Mouse (Mus musculus): Measurements from ENCODE around the gene Gabrb1.

The Gabrb1 gene

DNA sequence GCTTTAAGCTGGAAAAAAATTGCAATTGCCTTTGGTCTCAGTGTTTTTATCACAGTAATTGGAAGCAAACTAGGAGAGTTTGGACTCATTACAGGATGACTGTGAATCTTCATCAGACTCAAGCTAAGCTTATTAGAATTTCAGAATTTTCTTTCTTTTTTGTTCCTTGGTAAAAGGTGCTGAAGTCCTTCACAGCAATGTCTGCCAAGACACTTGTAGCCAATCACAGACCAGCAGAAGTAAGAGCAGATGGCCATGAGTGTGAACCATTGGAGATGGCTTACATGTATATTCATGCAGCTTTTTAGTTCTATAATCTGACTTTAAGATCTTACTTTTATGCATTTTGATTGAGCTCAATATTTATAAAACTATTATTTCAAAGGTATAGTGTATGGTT, 184.3 kb downstream of the Gabrb1 start:
- no peak for DNase-seq

DNA sequence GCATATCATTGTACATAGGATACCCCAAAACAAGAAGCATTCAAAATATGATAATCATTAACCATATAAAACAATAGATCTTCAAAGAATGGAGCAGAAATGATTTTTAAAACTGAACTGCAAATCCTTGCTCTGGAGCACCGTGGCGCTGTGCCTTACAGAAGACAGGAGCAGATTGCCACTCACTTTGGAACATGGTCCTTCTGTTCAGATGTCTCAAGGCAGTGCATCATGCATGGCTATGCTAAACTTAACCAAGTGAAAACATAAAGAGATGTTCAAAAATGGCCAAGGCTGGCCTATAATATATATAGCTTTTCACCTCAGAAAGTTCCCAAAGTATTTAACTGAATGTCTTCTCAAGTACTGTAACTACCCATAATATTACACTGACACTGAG, 240.3 kb downstream of the Gabrb1 start:
- DNase-seq = peak; percentile 10

DNA sequence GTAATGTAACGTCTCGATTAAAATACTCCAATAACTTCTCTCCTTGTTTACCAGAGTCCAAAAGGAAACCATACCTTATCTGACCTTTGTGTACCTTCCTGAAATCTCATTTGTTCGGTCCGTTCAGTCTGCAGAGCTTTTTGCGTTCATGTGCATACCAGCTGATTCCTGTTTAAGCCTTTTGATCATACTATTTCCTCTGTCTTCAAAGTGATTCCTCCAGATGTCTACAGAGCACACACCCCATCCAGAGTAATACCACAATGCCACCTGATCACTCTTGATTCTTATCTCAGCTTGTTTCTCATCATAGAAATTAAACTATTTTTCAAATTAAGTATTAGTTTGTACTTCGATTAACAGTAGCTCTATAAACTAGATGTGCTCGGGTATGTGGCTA, 245.5 kb downstream of the Gabrb1 start:
- no peak for DNase-seq

DNA sequence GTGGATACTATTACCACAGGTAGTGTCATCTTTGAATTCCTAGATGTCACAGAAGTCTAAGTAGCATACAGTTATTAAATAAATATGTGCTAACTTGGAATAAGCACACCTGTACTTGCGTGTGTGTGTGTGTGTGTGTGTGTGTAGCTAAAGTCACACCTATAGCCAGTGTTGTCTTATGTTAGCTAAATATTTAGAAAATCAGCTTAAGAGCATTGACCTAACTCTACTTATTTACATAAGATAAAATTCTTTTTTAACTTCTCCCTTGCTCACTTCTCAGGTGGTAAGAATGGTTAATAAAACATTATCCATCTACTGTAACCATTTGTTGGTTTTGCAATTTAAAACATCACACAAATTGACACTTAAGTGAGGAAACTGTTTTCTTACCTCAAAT, 256.1 kb downstream of the Gabrb1 start:
- DNase-seq = no peak

DNA sequence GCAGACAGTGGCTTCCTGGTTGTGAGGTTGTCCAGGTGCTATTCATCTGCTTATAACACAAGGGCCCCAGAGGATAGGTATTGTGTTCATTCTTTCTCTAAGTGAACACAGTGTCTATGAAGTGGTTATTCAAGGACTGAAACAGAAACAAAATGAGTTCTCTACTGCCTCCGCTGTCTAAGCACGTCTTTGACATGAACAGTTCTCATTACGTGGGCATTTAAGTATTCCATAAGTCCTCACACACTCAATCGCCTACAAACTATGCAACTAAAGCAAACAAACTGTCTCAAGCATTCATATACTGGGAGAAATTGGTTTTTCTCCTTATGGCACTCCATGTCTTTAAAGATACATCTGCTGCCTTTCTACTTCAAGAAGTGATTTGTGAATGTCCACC, 257.8 kb downstream of the Gabrb1 start:
- no peak for DNase-seq

DNA sequence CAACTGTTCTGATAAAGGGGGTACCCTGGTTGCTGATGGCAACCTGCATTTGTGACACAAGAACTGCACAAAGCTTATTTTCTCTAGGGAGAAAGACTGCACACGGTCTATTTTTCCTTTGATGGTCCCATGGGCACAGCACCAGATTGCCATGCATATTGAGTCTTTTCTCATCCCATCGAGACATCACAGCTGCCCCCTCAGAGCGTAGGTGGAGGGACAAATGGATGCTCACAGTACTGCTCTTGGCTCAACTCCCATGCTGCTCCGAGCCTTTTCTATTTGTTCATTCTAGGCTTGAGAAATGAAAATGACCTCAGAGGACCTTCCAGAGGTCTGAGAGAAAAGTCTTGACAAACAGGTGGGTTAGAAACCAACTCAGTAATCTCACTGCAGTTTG, 259.3 kb downstream of the Gabrb1 start:
- DNase-seq = no peak

DNA sequence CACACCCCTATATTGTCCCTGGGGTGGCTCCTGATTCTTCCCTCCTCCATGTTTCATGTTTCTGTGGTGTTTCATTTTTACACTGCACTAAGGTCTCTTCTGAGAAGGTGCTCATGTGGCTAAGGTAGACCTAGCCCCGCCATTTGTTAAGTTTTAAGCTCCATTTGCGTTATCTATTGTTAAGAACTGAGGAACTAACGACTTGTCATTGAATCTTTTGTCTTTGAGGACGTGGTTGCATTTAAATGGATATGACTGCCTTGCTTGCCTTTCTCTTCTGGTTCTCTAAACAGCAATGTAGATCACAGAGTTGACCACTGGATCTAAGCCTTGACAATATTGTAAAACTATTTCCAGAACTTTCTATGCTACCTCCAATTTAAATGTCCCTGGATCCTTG, 265.7 kb downstream of the Gabrb1 start:
- no peak for DNase-seq

DNA sequence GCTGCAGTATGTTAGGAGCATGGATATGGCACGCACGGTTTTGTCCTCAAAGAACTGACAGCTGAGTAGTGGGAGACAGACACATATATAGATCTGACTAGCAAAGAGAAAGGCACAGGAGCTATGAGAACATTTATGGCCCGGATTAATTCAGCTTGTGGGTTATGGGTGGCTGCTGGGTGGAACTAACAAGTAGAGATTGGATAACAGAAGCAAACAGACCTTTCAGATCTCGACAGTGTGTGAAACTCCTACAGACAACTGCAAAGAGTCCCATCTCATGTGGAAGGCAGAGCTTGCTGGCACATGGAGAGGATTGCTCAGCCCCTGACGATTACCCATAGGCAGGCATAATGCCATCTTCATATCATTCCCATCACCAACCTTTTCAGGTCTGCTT, 268.4 kb downstream of the Gabrb1 start:
- no peak for DNase-seq

DNA sequence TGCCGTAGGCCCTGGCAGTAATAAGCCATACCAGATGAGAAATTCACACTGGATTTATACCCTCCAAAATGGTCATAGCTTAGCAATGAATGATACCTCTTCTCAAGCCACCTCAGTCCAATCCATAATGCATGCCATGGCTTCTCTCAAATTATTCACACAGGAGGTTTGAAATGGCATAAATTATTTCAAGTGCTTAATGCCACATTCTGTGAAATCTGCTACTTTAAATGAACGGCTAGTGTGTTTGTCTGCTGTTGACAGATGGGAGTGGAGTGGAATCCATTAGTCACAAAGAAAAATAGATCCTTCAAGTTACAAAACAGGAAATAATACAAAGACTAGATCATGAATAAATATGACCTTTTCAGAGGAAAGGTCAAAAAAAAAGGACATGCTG, 272.1 kb downstream of the Gabrb1 start:
- no peak for DNase-seq

DNA sequence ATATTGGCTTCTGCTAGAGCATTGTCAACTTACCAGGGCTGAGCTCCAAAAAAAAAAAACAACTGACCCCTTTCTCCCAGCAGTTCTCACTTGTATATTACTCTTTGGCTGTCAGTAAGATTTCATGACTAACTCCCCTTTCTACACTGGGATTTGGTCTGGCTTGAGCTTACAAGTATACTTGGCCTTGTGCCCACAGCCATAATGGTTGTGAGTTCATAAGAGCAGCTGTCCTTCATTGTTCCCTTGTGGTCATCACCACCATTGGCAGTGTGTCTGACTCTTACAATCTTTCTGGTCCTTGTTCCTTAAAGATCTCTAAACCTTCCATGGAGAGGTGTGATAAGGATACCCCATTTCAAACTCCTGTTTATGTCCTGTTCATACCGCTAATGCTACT, 293.5 kb downstream of the Gabrb1 start:
- DNase-seq = no peak

DNA sequence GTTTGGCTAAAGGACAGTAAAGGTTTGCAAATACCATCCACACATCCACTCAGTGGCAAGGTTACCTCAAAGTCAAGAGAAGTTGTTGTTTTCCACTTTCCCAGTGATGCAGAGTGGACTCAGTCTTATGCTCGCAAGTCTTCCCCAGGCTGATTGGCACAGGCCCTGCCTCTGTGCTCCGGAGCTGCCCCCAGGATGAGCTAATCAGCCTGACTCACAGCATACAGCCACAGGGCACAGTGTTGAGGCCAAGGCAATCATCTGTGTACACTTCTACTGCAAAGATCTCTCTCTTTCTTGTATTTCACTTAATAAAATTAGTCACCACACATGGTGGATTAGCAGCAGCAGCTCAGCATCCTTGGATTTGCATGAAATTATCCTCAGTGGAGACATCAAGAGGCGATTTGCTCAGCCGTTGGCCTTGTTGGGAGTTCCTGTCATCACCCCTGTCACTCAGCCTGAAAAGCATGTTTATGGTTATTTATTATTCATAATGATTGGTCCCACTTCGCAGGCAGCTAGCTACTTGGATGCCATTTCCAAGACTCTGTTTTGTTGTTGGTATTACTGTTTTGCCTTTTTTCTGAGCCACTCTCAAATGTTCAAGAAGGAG, 297.3 kb downstream of the Gabrb1 start:
- no peak for DNase-seq

DNA sequence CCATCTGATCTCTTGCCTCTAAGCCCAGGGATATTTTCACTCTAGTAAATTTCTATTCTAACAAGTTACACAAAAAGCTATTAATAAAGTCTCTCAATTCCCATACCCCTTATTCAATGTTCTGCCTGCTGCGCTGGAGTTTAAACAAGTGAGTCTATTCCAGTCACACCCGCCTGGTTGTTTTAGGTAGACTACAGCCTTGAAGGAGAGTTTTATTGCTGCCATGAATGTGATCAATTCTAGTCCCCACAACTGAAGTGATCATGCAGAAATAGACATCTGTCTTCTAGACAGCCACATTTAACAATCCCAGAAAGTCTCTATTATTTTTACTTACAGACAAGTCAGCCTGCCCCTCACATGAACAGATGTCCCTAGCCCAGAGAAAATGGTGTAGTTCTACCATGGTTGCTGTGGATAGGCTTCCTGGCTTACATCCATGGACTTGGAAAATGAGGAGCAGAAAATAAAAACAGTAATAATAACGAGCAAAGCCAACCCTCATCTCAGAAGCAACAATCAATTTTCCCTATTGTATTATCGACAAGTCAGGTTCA, 307.0 kb downstream of the Gabrb1 start:
- DNase-seq = no peak

DNA sequence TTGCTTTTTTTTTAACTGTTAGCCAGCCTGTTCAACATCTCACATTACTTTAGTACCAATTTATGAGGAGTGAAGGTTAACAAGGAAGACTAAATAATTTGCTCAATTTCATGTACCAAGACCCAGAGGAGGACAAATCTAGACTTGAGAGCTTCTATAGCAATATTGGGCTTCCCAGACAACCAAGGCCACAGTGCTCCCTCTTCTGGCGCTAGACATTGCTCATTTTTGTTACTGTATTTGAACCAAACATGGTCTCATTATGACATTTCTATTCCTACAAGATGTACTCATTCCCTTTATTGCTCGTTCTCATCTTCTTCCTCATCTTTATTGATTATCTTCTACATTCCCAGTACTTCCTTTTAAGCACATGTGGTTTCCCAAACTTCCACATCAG, 307.6 kb downstream of the Gabrb1 start:
- DNase-seq = no peak

DNA sequence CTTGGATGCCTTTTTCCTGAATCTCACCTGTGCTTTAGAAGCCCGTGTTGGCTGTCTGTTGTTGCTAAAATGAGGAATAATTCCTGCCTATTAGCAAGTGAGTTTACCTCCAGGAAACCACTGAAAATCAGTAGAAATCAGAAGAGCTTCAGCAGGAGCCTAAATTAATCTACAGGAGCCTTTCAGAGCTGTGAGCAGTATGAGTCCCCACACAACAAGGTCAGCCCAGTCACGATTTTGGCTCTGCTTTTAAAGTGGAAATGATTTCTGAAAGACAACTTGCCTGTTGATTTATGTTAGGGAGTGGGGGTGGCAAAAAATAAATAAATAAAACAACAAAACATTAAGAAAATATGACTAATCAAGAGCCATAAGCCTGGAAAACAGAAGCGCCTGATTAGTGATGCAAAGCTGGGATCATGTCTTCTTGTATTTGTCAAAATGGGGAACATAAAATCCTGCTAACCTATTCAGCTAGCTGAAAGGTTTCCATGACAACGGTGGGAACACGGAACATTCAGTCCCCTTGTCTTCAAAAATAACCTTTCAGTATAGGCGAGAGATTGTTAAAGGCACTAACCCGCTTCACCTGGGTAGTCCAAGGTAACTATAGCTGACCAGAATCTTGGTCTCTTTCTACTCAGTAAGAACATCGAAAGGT, 312.4 kb downstream of the Gabrb1 start:
- DNase-seq = no peak

DNA sequence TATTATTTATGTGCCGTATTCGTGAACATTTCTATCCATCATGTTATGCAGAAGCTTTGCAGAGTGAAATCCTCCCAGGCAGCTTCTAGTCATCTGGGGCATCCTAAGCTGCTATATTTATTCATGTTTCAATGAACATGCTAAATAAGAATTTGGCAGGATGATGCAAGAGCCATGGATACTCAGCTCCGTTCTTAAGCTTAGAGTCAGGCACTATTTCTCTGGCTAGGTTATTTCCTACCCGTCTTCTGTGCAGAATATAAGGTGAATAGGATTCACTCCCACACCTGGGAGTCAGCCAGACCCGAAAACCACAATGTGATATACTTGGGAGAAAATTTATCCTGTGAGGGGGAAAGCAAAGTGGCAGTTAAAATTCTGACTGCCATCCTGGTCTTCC, 314.9 kb downstream of the Gabrb1 start:
- DNase-seq = no peak

DNA sequence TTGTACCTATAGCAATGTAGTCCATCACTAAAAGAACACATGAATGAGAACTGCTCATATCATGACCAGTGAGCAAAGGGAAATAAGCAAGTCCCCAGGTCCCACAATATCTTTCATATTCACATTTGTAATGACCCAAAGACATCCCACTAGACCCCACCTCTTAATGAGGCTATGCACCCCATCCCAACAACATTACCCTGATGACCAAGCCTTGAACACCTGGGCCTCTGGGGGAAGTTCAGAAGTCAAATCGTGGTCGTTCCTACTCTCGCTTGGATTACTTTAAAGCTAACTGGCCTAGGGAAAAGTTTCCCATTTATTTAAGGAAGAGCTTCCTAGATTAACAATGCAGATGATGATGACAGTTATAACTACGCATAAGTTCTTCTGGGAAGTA, 318.2 kb downstream of the Gabrb1 start:
- DNase-seq = no peak

DNA sequence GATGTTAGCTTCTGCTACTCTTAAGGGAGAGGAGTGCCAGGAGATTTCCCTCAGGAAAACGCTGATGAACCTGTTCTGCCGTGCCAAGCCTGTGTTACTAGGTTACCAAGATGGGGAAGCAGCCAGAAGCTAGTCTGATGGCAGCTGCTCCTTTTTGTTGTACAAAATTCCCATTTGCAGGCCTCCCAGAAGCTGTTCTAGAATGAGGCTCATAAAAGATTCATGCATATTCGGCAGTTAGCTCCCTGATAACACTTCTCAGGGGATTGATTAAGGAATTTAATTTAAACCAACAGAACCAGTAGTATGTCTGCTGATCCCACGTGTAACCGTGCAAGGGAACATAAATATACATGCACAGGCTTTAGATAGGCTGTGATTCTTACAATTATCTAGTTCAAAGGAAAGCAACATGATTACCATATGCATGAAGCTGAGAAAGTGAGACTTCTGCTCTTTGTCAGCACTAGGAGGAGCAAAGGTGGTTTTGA, 318.7 kb downstream of the Gabrb1 start:
- peak; percentile 60 for DNase-seq

DNA sequence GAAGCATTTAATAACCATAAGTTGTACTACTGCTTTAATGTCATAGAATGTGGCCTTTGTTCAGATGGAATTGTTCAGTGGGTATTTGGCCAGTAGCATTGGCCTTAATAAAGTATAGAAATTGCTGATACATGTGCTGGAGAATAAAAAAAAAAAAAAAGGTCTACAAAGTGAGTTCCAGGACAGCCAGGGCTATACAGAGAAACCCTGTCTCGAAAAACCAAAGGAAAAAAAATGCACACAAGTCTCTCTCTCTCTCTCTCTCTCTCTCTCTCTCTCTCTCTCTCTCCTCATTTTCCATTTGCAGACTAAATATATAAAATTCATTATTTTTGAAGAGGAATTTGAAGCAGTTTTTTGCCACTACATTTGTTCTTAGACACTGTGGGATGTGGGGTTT, 328.6 kb downstream of the Gabrb1 start:
- DNase-seq = no peak

DNA sequence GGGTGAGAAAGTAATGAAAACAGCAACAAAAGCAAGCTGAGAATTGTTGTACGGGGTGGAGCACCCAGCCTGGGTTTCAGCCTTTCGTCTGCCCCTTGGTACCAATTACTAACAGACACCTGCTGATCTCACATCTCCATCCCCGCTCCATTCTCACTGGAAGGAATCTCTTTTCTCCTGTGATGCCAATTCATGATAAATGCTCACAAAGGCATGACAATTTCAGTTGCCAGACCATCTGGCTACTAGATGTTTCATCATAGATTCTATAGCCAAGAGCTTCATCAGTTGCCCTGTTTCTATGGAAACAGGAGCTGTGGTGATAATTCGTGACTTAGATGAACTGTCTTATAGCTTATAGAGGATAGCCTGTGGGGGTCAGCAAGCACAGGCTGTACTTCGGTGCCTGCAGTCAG, 329.1 kb downstream of the Gabrb1 start:
- no peak for DNase-seq

DNA sequence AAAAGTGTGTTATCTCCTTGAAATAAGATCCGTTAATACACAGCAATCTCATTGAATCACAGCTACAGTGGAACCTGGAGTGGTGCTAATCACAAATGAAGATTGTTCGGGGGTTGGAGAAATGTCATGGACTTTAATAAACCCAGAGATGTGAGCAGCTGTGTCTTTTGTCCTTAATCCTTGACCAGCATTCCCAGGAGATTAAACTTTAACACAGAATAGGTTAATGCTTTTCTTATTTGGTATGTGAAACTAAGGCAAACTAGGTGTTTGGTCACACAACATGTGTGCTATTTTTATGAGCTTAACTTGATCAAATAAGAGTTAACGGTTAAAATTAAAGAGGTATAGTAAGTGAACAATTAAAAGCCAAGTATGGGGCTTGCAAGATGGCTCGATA, 341.6 kb downstream of the Gabrb1 start:
- no peak for DNase-seq

DNA sequence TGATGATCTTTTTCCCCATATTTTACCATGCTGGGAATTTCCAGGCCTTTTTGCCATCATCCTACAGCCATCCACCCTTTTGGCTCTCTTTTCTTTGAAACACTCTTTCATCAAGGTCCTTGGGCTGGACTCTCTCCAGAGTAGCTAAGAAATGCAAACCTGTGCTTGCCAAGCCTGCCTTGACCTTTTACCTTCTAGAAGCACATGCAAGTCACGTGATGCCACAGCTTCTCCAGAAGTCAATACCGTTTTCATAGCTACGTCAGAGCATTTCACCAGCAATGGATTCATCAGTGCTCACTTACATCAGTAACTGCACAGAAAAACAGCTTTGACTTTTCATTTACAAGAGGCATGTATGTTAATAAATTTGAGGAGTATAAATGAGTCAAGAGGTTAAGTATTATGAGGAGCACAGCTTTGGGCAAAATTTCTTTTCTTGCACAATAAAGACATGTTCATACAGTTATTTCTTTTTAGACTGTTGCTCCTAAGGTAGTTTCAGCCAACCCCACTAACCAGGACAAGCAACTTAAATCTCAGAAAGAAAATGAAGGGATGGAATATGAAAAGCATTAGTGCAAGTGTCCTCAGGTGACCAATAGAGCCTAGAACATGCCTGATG, 346.0 kb downstream of the Gabrb1 start:
- no peak for DNase-seq

DNA sequence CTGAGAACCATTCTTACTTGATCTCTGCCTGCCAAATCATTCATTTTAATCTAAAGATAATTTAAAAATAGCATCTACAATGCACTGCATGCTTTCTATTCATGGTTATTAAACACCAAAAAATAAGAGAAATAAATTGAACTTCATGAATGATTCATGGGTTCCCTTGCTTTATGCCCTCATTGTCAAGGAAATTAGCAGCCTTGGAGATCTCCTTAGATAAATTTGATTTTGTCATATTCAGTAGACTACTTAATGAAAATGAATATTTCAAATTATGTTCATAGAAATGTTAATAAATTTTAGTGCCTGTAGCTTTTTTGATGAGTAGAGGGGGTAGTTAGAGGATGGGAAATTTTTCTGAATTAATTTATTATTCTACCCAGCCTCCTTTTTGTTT, 379.0 kb downstream of the Gabrb1 start:
- DNase-seq = no peak

DNA sequence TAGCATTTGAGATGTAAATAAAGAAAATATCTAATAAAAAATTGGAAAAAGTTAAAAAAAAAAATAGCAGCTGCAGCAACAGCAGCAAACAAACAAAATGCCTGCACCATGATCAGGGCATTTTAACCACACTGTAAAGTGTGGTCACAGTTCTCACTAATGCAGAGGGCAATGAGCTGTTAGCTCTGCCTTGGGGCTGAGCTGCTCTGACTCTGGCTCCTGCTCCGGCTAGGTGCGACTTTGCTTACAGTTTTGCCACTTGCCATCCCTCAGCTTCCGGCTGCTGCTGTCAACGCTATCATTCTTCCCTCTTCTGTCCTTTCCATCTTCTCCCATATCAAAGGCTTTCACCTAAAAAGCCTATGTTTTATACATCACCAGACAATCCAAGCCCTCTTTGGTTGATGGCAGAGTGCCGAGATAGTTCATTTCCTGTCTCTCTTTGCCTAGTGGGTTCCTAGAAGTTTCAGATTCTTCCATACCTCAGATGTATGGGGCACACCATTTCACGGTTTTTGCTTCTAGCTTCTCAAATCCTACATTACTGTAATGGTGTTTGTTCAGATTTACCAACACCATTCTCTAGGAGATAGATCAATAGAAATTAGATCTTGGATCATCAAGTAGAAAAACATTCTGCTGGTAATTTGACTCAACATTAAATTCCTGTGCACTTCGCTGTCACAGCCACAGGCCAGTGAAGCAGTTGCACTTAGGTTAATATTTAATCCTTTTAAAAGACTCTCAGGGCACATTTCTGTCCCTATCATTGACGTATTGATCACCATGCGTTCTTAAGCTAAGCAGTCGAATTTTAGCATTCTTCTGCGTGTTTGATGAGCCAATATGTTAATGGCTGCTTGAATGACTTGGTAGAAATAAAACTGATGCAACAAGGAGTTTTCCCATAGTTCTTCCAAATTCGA, 385.6 kb downstream of the Gabrb1 start:
- no peak for DNase-seq

Measured in right cerebral cortex, postnatal 4 days (tissue).